Mouse (Mus musculus): ENCODE measurements around the gene Zim1. TPM values are rescaled to one million over a fixed set of nuclear protein-coding genes. Genes with fewer than 3 reads are reported as not detected.

Gene Zim1
- polyA plus RNA-seq (2015; fragmentation: Nextera tagmentation; extraction: Ambion mirVana) = 0.71 and 0.90 TPM in 2 replicates

DNA sequence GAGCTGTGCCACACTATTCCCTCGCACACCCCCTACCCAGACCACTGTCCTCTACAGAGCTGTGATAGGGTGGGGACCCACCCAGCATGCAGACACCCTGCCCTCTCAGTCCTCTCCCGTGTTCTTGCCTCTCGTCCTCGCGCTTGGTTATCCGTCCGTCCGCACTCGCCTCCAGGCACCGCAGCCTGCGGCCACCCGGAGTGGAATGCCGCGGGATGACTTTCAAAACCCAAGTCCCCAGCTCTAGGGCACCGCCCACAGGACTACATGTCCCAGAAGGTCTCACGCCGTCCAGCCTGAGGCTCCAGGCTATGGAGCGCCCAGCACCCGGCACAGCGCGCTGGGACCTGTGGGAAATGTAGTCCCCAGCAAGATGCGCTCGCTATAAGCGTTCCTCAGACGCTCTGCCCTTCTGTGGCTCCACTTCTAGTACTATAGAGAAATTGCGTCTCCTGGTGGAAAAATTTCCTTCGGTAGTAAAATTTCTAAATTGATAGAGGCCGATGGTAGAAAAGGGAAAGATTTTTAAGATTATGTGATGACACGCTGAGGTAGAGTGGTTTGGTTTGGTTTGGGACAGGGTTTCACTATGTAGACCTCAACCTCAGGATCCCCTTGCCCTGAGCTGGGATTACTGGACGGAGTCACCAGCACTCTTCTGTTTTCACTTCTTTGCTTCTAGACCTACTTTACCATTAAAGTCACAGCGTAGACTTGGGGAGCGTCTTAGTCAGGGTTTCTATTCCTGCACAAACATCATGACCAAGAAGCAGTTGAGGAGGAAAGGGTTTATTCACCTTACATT lies at the start of gene Zim1:
Gene Zim1 (minus strand): TSS at position 210 of the 805 bp plus-strand sequence.
- Histone ChIP-seq H3K9me3 (ENCODE audit: low read length) (no peaks in the 10 kb centered on the region), H3K4me2 (ENCODE audit: low read depth, low read length) (peak within 1 kb of the TSS; percentile 54), H3K9ac (replicated peaks) (peak within 1 kb of the TSS; percentile 39; the same call in 1 of the 2 replicates), H3K4me3 (ENCODE audit: low read depth, low read length) (peak within 1 kb of the TSS; percentile 43), H3K36me3 (replicated peaks; ENCODE audit: insufficient read depth, low read length) (no peaks in the 10 kb centered on the region), H3K27me3 (ENCODE audit: insufficient read depth, low read length) (no peaks in the 10 kb centered on the region), H3K27ac (ENCODE audit: low read depth) (no peak within 1 kb of the TSS), H3K4me1 (ENCODE audit: insufficient read depth) (no peaks in the 10 kb centered on the region)
- ATAC-seq (peak; percentile 99), DNase-seq (peak; percentile 80)
- TF ChIP-seq CTCF (IDR thresholded peaks at IDR 0.05; ENCODE audit: low read depth) (peak; percentile 6; the same call in 1 of the 2 replicates), EP300 (IDR thresholded peaks at IDR 0.05; ENCODE audit: low read depth) (no peak)
- 10% methylated on average over 32 of the region's 32 CpGs for WGBS (ENCODE audit: insufficient replicate concordance)

- WGBS (ENCODE audit: insufficient replicate concordance) = 55% methylated on average over 10 of the region's 10 CpGs
- Histone ChIP-seq H3K4me2 (ENCODE audit: low read depth, low read length) (no peak overlapping the region), H3K9ac (replicated peaks) (no peak overlapping the region), H3K27ac (ENCODE audit: low read depth) (no peak overlapping the region), H3K36me3 (replicated peaks; ENCODE audit: insufficient read depth, low read length) (no peaks in the 10 kb centered on the region), H3K9me3 (ENCODE audit: low read length) (no peaks in the 10 kb centered on the region), H3K27me3 (ENCODE audit: insufficient read depth, low read length) (no peaks in the 10 kb centered on the region), H3K4me1 (ENCODE audit: insufficient read depth) (no peaks in the 10 kb centered on the region), H3K4me3 (ENCODE audit: low read depth, low read length) (no peak overlapping the region)
- DNase-seq (no peak), ATAC-seq (no peak)
- TF ChIP-seq EP300 (IDR thresholded peaks at IDR 0.05; ENCODE audit: low read depth) = no peak
- TF ChIP-seq CTCF (IDR thresholded peaks at IDR 0.05; ENCODE audit: low read depth) = no peak
Measured at GRCm38 (mm10) chr7:6744281-6744904, 48.1 kb upstream of the Zim1 start.

DNA sequence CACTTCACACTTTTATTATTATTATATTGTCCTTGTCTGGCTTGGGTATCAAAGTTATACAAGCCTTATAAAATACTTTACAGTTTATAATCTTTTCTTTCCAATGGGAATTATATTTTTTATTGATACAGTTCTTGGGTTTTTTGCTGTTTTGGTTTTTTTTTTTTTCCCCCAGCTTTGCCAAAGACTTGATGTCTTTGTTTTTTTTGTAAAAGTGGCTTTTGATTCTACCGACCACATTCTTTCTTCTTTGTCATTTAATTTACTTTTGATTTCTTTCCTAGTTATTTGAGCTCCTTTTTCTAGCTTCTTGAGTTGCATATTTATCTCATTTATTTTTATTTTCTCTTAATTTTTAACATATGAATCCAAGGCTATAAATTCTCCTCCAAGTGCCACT lies 39.8 kb upstream of the Zim1 start:
- WGBS (ENCODE audit: insufficient replicate concordance) = 70% methylated on average over 1 of the region's 1 CpGs
- TF ChIP-seq EP300 (IDR thresholded peaks at IDR 0.05; ENCODE audit: low read depth) (no peak), CTCF (IDR thresholded peaks at IDR 0.05; ENCODE audit: low read depth) (no peak)
- Histone ChIP-seq H3K9ac (replicated peaks) (no peak overlapping the region), H3K9me3 (ENCODE audit: low read length) (no peaks in the 10 kb centered on the region), H3K36me3 (replicated peaks; ENCODE audit: insufficient read depth, low read length) (no peaks in the 10 kb centered on the region), H3K27me3 (ENCODE audit: insufficient read depth, low read length) (no peaks in the 10 kb centered on the region), H3K27ac (ENCODE audit: low read depth) (no peak overlapping the region), H3K4me1 (ENCODE audit: insufficient read depth) (no peaks in the 10 kb centered on the region), H3K4me3 (ENCODE audit: low read depth, low read length) (no peak overlapping the region), H3K4me2 (ENCODE audit: low read depth, low read length) (no peak overlapping the region)
- ATAC-seq (no peak), DNase-seq (no peak)

DNA sequence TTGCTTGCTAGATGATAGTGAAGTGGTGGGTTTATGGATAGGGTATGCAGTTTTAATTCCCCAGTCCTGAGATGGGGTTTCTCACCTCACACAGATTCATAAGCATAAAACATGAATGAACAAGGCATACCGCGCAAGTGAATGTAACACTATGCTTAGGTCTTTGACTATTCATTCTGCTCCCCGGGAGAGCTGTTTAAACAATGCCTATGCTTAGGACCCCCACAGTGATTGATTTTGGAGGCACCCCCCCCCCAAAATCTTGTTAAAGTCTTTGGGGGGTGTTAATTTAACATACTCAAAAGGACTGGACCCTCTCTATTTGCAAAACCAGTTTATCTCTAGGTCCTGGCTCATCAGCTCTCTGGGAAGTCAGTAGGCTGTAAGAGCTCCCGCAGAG lies 35.7 kb upstream of the Zim1 start:
- no peaks in the 10 kb centered on the region for H3K27me3 ChIP-seq (ENCODE audit: insufficient read depth, low read length)
- peaks cover 12% of the 10 kb centered on the region; the same call in 1 of the 2 replicates for H3K9me3 ChIP-seq (ENCODE audit: low read length)
- 50% methylated on average over 4 of the region's 4 CpGs for WGBS (ENCODE audit: insufficient replicate concordance)
- H3K4me1 ChIP-seq (ENCODE audit: insufficient read depth) = no peaks in the 10 kb centered on the region
- peak overlapping the region; percentile 3 for H3K9ac ChIP-seq (replicated peaks)
- peak overlapping the region; percentile 53 for H3K4me3 ChIP-seq (ENCODE audit: low read depth, low read length)
- no peak for ATAC-seq
- DNase-seq = no peak
- peak overlapping the region; percentile 30 for H3K4me2 ChIP-seq (ENCODE audit: low read depth, low read length)
- no peaks in the 10 kb centered on the region for H3K36me3 ChIP-seq (replicated peaks; ENCODE audit: insufficient read depth, low read length)
- H3K27ac ChIP-seq (ENCODE audit: low read depth) = peak overlapping the region; percentile 69
- TF ChIP-seq EP300 (IDR thresholded peaks at IDR 0.05; ENCODE audit: low read depth) (no peak), CTCF (IDR thresholded peaks at IDR 0.05; ENCODE audit: low read depth) (no peak)

GRCm38 (mm10) chr7:6731373-6731772 lies 35.1 kb upstream of the Zim1 start:
- WGBS (ENCODE audit: insufficient replicate concordance) = 44% methylated on average over 3 of the region's 3 CpGs
- Histone ChIP-seq H3K4me1 (ENCODE audit: insufficient read depth) (no peaks in the 10 kb centered on the region), H3K27me3 (ENCODE audit: insufficient read depth, low read length) (no peaks in the 10 kb centered on the region), H3K4me3 (ENCODE audit: low read depth, low read length) (peak overlapping the region; percentile 53), H3K4me2 (ENCODE audit: low read depth, low read length) (0 out of 2 replicates have a peak overlapping the region, but pooled peaks have one; percentile 59), H3K27ac (ENCODE audit: low read depth) (peak overlapping the region; percentile 81; the same call in 1 of the 2 replicates), H3K9ac (replicated peaks) (0 out of 2 replicates have a peak overlapping the region, but pooled peaks have one; percentile 3), H3K9me3 (ENCODE audit: low read length) (peaks cover 12% of the 10 kb centered on the region; the same call in 1 of the 2 replicates), H3K36me3 (replicated peaks; ENCODE audit: insufficient read depth, low read length) (no peaks in the 10 kb centered on the region)
- DNase-seq (no peak), ATAC-seq (no peak)
- no peak for TF ChIP-seq CTCF (IDR thresholded peaks at IDR 0.05; ENCODE audit: low read depth)
- TF ChIP-seq EP300 (IDR thresholded peaks at IDR 0.05; ENCODE audit: low read depth) = no peak

- Histone ChIP-seq H3K36me3 (replicated peaks; ENCODE audit: insufficient read depth, low read length) (peaks cover 3% of the 10 kb centered on the region), H3K9me3 (ENCODE audit: low read length) (peaks cover 12% of the 10 kb centered on the region; the same call in 1 of the 2 replicates), H3K4me3 (ENCODE audit: low read depth, low read length) (peak overlapping the region; percentile 53), H3K9ac (replicated peaks) (peak overlapping the region; percentile 38), H3K4me1 (ENCODE audit: insufficient read depth) (no peaks in the 10 kb centered on the region), H3K4me2 (ENCODE audit: low read depth, low read length) (peak overlapping the region; percentile 59; the same call in 1 of the 2 replicates), H3K27ac (ENCODE audit: low read depth) (peak overlapping the region; percentile 81), H3K27me3 (ENCODE audit: insufficient read depth, low read length) (no peaks in the 10 kb centered on the region)
- DNase-seq (no peak), ATAC-seq (no peak)
- TF ChIP-seq EP300 (IDR thresholded peaks at IDR 0.05; ENCODE audit: low read depth) (no peak), CTCF (IDR thresholded peaks at IDR 0.05; ENCODE audit: low read depth) (no peak)
- WGBS (ENCODE audit: insufficient replicate concordance) = 42% methylated on average over 15 of the region's 15 CpGs
Measured at GRCm38 (mm10) chr7:6730801-6731200, 34.6 kb upstream of the Zim1 start.
